Mouse (Mus musculus) kidney, embryonic 16.5 days (tissue): ENCODE data around the gene Ppp2r5b. TPM values are rescaled to one million over a fixed set of nuclear protein-coding genes. Genes with fewer than 3 reads are reported as not detected.

Experiments
- ATAC-seq: fragments of 200-750 bp; cut with Nextera tagmentation; 2 replicates; pipeline ENCODE4 v1.8.0; 2017; ENCODE audit warnings: moderate TSS enrichment; ENCODE audit not compliant: low FRiP score, low TSS enrichment
- H3K27ac ChIP-seq: fragments of 300-500 bp; sonication (generic); 2 replicates; pipeline ENCODE4 v1.5.1; 2014; ENCODE audit warnings: low read length
- H3K27me3 ChIP-seq: fragments of 300-500 bp; sonication (generic); 2 replicates; pipeline ENCODE4 v1.6.1; 2014; ENCODE audit warnings: low read length, control low read depth, mixed read lengths; ENCODE audit not compliant: insufficient read depth
- H3K36me3 ChIP-seq: fragments of 300-500 bp; sonication (generic); 2 replicates; pipeline ENCODE4 v1.6.1; 2014; ENCODE audit warnings: low read length, control low read depth, mixed read lengths; ENCODE audit not compliant: insufficient read depth
- H3K4me1 ChIP-seq: fragments of 300-500 bp; sonication (generic); 2 replicates; pipeline ENCODE4 v1.6.1; 2014; ENCODE audit warnings: low read length, control low read depth, mixed read lengths; ENCODE audit not compliant: insufficient read depth
- H3K4me2 ChIP-seq: fragments of 300-500 bp; sonication (generic); replicated peaks from 2 replicates; pipeline ENCODE4 v1.6.1; 2014; ENCODE audit warnings: low read depth, low read length
- H3K4me3 ChIP-seq: fragments of 300-500 bp; sonication (generic); 2 replicates; pipeline ENCODE4 v1.5.1; 2014; ENCODE audit warnings: mild to moderate bottlenecking, low read length
- H3K9ac ChIP-seq: fragments of 300-500 bp; sonication (generic); replicated peaks from 2 replicates; pipeline ENCODE4 v1.6.1; 2014; ENCODE audit warnings: low read length
- H3K9me3 ChIP-seq: fragments of 300-500 bp; sonication (generic); 2 replicates; pipeline ENCODE4 v1.6.1; 2016; ENCODE audit warnings: low read length, control low read depth
- WGBS: fragments of 180-500 bp; shearing (Covaris S2); extraction: QIAGEN DNeasy Blood & Tissue Kit; methylation state at CpG from one replicate; pipeline ENCODE4 v1.1.7; 2014; 5-methylcytosine and 5-hydroxymethylcytosine counted together
- polyA plus RNA-seq: library from polyadenylated mRNA; unstranded; fragments of >200 nt; fragmentation: Nextera tagmentation; extraction: Ambion mirVana; gene quantifications from 2 replicates; pipeline ENCODE4 v1.2.1, GENCODE M21; 2015

Ppp2r5b gene
- polyA plus RNA-seq, result 27.5 and 31.0 TPM in 2 replicates

DNA sequence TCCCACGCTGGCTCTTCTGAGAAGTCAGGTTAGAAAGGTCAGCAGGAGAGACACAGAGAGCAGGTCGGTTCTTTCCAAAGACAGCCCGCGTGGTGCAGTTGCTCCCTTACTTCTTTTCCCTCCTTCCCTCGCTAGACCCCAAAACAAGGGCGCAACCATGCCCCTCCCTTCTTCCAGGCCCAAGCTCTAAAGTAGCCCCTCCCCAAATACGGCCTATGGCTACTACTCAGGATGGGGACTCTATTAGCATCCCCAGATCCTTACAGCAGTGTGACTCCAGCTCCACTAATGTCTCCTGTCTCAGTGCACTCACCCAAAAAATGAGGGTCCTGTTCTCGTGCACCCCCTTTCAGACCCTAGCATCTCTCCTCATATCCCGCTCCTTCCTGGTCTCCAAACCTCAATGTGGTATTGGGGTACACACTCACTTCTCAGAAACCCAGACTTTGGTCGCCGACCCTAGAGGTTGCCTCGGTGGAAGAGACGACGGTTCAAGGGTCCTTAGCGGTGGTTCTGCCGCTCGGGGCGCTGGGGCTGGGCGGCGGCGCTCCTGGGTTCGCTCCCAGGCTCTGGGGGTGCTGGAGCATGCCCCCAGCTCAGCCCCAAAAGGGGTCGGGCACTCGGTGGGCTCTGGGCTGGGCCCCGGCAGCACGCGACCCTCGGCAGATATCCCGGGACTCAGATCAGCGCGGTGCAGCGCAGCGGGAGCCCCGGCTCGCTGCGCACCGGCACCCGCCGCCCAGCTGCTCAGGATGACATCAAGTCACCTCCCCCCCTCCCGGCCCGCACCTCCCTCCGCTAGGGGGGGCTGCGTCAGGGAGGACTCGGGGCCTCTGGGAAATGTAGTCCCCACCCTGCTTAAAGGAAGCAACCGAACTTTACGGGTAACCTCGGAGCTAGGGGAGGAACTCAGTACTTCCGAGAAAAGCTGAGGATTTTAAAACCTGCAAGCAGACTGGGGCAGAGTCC is at the start of gene Ppp2r5b:
Gene Ppp2r5b, minus strand, starts transcription at position 789 of the 969 bp plus-strand sequence.
- Histone ChIP-seq H3K27ac (peak within 1 kb of the TSS; percentile 99), H3K36me3 (peaks cover 7% of the 10 kb centered on the region; the same call in 1 of the 2 replicates), H3K4me3 (peak within 1 kb of the TSS; percentile 87), H3K4me1 (peaks cover 25% of the 10 kb centered on the region), H3K9me3 (no peaks in the 10 kb centered on the region), H3K27me3 (no peaks in the 10 kb centered on the region), H3K4me2 (peak within 1 kb of the TSS; percentile 95), H3K9ac (peak within 1 kb of the TSS; percentile 87)
- WGBS, result 3% methylated on average over 48 of the region's 48 CpGs
- ATAC-seq, result peak; percentile 92

DNA sequence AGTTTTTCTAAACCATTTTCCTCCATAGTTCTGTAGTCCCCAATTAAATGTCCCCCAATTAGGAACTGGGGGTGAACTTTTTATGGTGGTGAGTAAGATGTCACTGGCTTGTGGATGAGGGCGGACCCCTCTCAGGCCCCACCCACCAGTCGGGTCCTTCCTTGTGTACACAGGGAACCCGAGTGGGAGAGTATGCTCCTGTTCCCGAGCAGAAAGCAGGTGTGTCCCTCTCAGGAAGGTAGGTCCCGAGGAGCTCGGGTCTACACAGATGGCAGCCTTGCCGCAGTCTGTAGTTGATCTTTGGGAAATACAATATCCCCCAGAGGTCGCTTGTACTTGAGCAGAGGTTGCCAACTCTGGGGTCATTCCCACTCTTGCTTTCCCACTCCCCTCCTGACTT is 49.6 kb upstream of the Ppp2r5b start:
- H3K4me2 ChIP-seq, result no peak overlapping the region
- no peaks in the 10 kb centered on the region for H3K27me3 ChIP-seq
- no peak overlapping the region for H3K27ac ChIP-seq
- peaks cover 43% of the 10 kb centered on the region for H3K36me3 ChIP-seq
- H3K9ac ChIP-seq, result no peak overlapping the region
- H3K4me3 ChIP-seq, result no peak overlapping the region
- peaks cover 12% of the 10 kb centered on the region for H3K4me1 ChIP-seq
- no peaks in the 10 kb centered on the region for H3K9me3 ChIP-seq
- no peak for ATAC-seq
- WGBS, result 69% methylated on average over 8 of the region's 8 CpGs

DNA sequence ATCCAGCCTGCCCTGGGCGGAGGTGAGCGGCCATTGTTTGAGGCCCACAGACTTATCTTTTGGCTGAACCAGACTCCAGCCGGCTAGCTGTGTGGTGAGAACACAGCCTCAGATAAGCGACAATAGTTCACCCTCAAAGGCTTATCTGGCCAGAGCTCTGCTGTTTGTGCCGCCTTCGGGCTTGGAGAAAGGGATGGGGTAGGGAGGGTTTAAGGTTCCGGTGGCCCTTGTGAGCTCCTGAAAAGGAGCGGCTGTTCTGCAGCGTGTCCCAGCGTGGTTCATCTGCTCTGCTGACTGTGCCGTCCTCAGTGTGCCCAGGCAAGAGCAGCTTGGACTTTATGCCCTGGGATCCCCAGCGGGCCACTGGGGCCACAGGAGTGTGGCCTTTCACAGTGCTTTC is 48.8 kb upstream of the Ppp2r5b start:
- Histone ChIP-seq H3K9ac (no peak overlapping the region), H3K4me3 (no peak overlapping the region), H3K36me3 (peaks cover 43% of the 10 kb centered on the region), H3K27ac (no peak overlapping the region), H3K4me1 (peaks cover 20% of the 10 kb centered on the region), H3K9me3 (no peaks in the 10 kb centered on the region), H3K27me3 (no peaks in the 10 kb centered on the region), H3K4me2 (no peak overlapping the region)
- ATAC-seq, result no peak
- 87% methylated on average over 12 of the region's 12 CpGs for WGBS

DNA sequence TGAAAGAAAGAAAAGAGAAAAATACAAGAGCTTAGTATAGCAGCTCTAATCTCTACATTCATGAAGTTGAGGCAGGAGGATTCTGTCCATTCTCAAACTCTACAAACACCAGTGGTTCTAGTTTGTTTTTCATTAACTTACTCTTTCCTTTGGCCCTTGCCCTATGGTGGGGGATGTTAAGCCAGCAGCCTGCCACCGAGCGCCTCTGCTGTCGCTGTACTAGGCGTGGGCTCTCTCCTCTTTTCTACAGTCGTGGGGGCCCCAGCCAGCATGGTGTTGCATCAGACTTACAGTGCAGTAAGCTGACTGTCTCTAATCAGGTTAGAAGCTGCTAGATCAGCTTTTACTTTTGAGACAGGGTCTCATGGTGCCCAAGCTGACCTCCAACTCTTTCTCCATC is 47.3 kb upstream of the Ppp2r5b start:
- no peak overlapping the region for H3K4me3 ChIP-seq
- peaks cover 32% of the 10 kb centered on the region for H3K4me1 ChIP-seq
- WGBS, result 78% methylated on average over 5 of the region's 5 CpGs
- H3K36me3 ChIP-seq, result peaks cover 39% of the 10 kb centered on the region
- no peak overlapping the region for H3K27ac ChIP-seq
- no peak for ATAC-seq
- H3K27me3 ChIP-seq, result no peaks in the 10 kb centered on the region
- H3K4me2 ChIP-seq, result no peak overlapping the region
- H3K9ac ChIP-seq, result 0 out of 2 replicates have a peak overlapping the region, but pooled peaks have one; percentile 13
- H3K9me3 ChIP-seq, result no peaks in the 10 kb centered on the region

- Histone ChIP-seq H3K27ac (no peak overlapping the region), H3K36me3 (peaks cover 33% of the 10 kb centered on the region), H3K4me1 (peaks cover 32% of the 10 kb centered on the region), H3K9ac (no peak overlapping the region), H3K27me3 (no peaks in the 10 kb centered on the region), H3K9me3 (no peaks in the 10 kb centered on the region), H3K4me3 (no peak overlapping the region), H3K4me2 (no peak overlapping the region)
- no peak for ATAC-seq
- WGBS, result 75% methylated on average over 14 of the region's 14 CpGs
These were observed 45.7 kb upstream of the Ppp2r5b start for GRCm38 (mm10) chr19:6281122-6282020.

- no peak overlapping the region for H3K4me3 ChIP-seq
- no peak for ATAC-seq
- no peak overlapping the region for H3K4me2 ChIP-seq
- H3K36me3 ChIP-seq, result peaks cover 33% of the 10 kb centered on the region
- no peak overlapping the region for H3K27ac ChIP-seq
- no peak overlapping the region for H3K9ac ChIP-seq
- H3K4me1 ChIP-seq, result peaks cover 36% of the 10 kb centered on the region
- no peaks in the 10 kb centered on the region for H3K27me3 ChIP-seq
- WGBS, result 74% methylated on average over 7 of the region's 7 CpGs
- no peaks in the 10 kb centered on the region for H3K9me3 ChIP-seq
These were observed 44.9 kb upstream of the Ppp2r5b start for GRCm38 (mm10) chr19:6280554-6280953.

GRCm38 (mm10) chr19:6279481-6280144 is 43.9 kb upstream of the Ppp2r5b start:
- 82% methylated on average over 6 of the region's 6 CpGs for WGBS
- peak overlapping the region; percentile 83 for H3K9ac ChIP-seq
- H3K27ac ChIP-seq, result peak overlapping the region; percentile 85; the same call in 1 of the 2 replicates
- H3K4me3 ChIP-seq, result peak overlapping the region; percentile 83
- H3K4me2 ChIP-seq, result peak overlapping the region; percentile 97
- no peaks in the 10 kb centered on the region for H3K9me3 ChIP-seq
- peaks cover 27% of the 10 kb centered on the region for H3K36me3 ChIP-seq
- no peaks in the 10 kb centered on the region for H3K27me3 ChIP-seq
- no peak for ATAC-seq
- peaks cover 39% of the 10 kb centered on the region for H3K4me1 ChIP-seq

DNA sequence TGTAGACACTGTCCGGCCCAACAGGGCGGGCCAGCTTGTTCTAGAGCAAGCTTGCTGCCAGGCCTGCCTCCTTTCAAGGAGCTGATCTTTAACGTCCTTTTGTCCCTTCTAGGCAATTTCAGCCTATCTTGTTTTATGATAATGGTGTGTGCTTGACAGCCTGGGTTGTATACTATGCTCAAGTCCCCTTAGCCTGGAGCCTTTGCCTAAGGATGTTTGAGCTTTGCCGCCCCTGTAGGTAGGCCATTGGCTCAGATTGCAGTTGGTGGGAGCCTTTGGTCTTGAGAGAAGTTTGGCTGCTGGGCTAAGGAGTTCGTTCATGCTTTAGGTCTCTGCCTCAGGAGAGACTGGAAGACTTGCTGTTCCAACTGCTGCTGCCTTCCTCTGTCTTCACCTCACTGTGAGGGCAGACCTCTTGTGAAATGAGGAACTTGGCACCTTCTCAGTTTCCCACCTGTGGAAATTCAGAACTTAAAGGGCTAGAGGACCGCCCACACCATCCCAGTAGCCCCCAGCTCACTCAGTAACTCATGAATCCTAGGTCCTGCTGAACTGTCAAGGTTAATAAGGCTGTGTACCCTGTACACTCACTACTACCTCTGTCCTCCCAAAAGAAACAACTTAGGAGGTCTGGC is 42.9 kb upstream of the Ppp2r5b start:
- no peaks in the 10 kb centered on the region for H3K27me3 ChIP-seq
- peaks cover 45% of the 10 kb centered on the region for H3K4me1 ChIP-seq
- peak overlapping the region; percentile 85 for H3K27ac ChIP-seq
- H3K9ac ChIP-seq, result peak overlapping the region; percentile 83
- peaks cover 19% of the 10 kb centered on the region for H3K36me3 ChIP-seq
- 17% methylated on average over 6 of the region's 6 CpGs for WGBS
- peak overlapping the region; percentile 97 for H3K4me2 ChIP-seq
- no peaks in the 10 kb centered on the region for H3K9me3 ChIP-seq
- no peak for ATAC-seq
- peak overlapping the region; percentile 83 for H3K4me3 ChIP-seq
